Mouse (Mus musculus): Measurements from ENCODE around the gene Efcc1. TPM values are rescaled to one million over a fixed set of nuclear protein-coding genes. Genes with fewer than 3 reads are reported as not detected.

The Efcc1 gene
- total and polyA plus RNA-seq, 3 experiments: 0.14 TPM; not detected in 2

- H3K4me3 ChIP-seq (replicated peaks in 1 of 3; ENCODE audit: low read depth in 2 of 3, low read length in 2 of 3, poor library complexity in 1 of 3): no peak overlapping the region
- H3K27ac ChIP-seq (ENCODE audit: insufficient read depth, low read depth): no peak overlapping the region
- H3K4me1 ChIP-seq (ENCODE audit: control insufficient read depth in 1 of 2, insufficient read depth in 2 of 2): no peaks in the 10 kb centered on the region
- dilution Hi-C loops (cut with MboI; ENCODE audit: extremely low pct_ligation_motif_present, extremely low pct_unique_long_range_greater_than_20kb, low sequenced_read_pairs) (no loop called here), in situ Hi-C loops (cut with MboI; ENCODE audit: low pct_ligation_motif_present, low pct_unique_long_range_greater_than_20kb, low sequenced_read_pairs) (no loop called here)
- no peak overlapping the region for H3K4me2 ChIP-seq (ENCODE audit: insufficient read depth, low read depth, poor library complexity, severe bottlenecking)
- peaks cover 43 to 65% of the 10 kb centered on the region in 2 experiments for H3K36me3 ChIP-seq (replicated peaks in 1 of 2; ENCODE audit: control insufficient read depth in 1 of 2, insufficient read depth in 1 of 2, low read length in 1 of 2)
- DNase-seq (ENCODE audit: extremely low read depth): no peak
- TF ChIP-seq CHD1 (IDR thresholded peaks at IDR 0.05; ENCODE audit: low read depth, low read length) (no peak), JUND (conservative IDR thresholded peaks at IDR 0.05; ENCODE audit: low read depth, low read length) (no peak), USF1 (IDR thresholded peaks at IDR 0.05; ENCODE audit: low read depth, low read length) (no peak), NELFE (IDR thresholded peaks at IDR 0.05; ENCODE audit: low read depth, low read length) (no peak), ETS1 (conservative IDR thresholded peaks at IDR 0.05; ENCODE audit: low read depth, low read length) (no peak), SMC3 (IDR thresholded peaks at IDR 0.05; ENCODE audit: low read depth, low read length) (no peak), CHD2 (IDR thresholded peaks at IDR 0.05; ENCODE audit: low read length) (no peak)
- H3K79me2 ChIP-seq (replicated peaks; ENCODE audit: control insufficient read depth, extremely low read depth, insufficient read depth, poor library complexity, severe bottlenecking): no peaks in the 10 kb centered on the region
- no peak overlapping the region for H3K9ac ChIP-seq (ENCODE audit: insufficient read depth, low read depth)
- no peaks in the 10 kb centered on the region for H3K27me3 ChIP-seq (replicated peaks)
- no peaks in the 10 kb centered on the region for H3K9me3 ChIP-seq (replicated peaks; ENCODE audit: low read length)
Observed at GRCm38 (mm10) chr6:87791826-87792225, 61.2 kb downstream of the Efcc1 start.

- Histone ChIP-seq H3K79me2 (replicated peaks; ENCODE audit: control insufficient read depth, extremely low read depth, insufficient read depth, poor library complexity, severe bottlenecking) (no peaks in the 10 kb centered on the region), H3K4me2 (ENCODE audit: insufficient read depth, low read depth, poor library complexity, severe bottlenecking) (no peak overlapping the region), H3K9me3 (replicated peaks; ENCODE audit: low read length) (no peaks in the 10 kb centered on the region), H3K9ac (ENCODE audit: insufficient read depth, low read depth) (no peak overlapping the region), H3K36me3 (replicated peaks in 1 of 2; ENCODE audit: control insufficient read depth in 1 of 2, insufficient read depth in 1 of 2, low read length in 1 of 2) (peaks cover 43 to 76% of the 10 kb centered on the region in 2 experiments), H3K27me3 (replicated peaks) (no peaks in the 10 kb centered on the region), H3K4me1 (ENCODE audit: control insufficient read depth in 1 of 2, insufficient read depth in 2 of 2) (peaks cover 0 to 10% of the 10 kb centered on the region in 2 experiments; a peak in 2 of 4 replicates), H3K4me3 (replicated peaks in 1 of 3; ENCODE audit: low read depth in 2 of 3, low read length in 2 of 3, poor library complexity in 1 of 3) (no peak overlapping the region), H3K27ac (ENCODE audit: insufficient read depth, low read depth) (no peak overlapping the region)
- in situ Hi-C loops (cut with MboI; ENCODE audit: low pct_ligation_motif_present, low pct_unique_long_range_greater_than_20kb, low sequenced_read_pairs) (no loop called here), dilution Hi-C loops (cut with MboI; ENCODE audit: extremely low pct_ligation_motif_present, extremely low pct_unique_long_range_greater_than_20kb, low sequenced_read_pairs) (no loop called here)
- no peak for DNase-seq (ENCODE audit: extremely low read depth)
- TF ChIP-seq CHD1 (IDR thresholded peaks at IDR 0.05; ENCODE audit: low read depth, low read length): no peak
- TF ChIP-seq ZC3H11A (IDR thresholded peaks at IDR 0.05; ENCODE audit: low read depth, low read length): no peak
- TF ChIP-seq MXI1 (IDR thresholded peaks at IDR 0.05; ENCODE audit: low read depth, low read length): no peak
- no peak for TF ChIP-seq CHD2 (IDR thresholded peaks at IDR 0.05; ENCODE audit: low read length)
- no peak for TF ChIP-seq BHLHE40 (IDR thresholded peaks at IDR 0.05; ENCODE audit: low read depth, low read length)
Observed at GRCm38 (mm10) chr6:87793821-87794510, 63.3 kb downstream of the Efcc1 start.

GRCm38 (mm10) chr6:87795385-87796150 lies 64.9 kb downstream of the Efcc1 start:
- no peaks in the 10 kb centered on the region for H3K27me3 ChIP-seq (replicated peaks)
- no peaks in the 10 kb centered on the region for H3K79me2 ChIP-seq (replicated peaks; ENCODE audit: control insufficient read depth, extremely low read depth, insufficient read depth, poor library complexity, severe bottlenecking)
- TF ChIP-seq GABPA (IDR thresholded peaks at IDR 0.05; ENCODE audit: insufficient replicate concordance, low read depth, low read length) (no peak), ZKSCAN1 (IDR thresholded peaks at IDR 0.05; ENCODE audit: borderline replicate concordance, low read depth, low read length) (no peak)
- peaks cover 0 to 10% of the 10 kb centered on the region in 2 experiments; a peak in 2 of 4 replicates for H3K4me1 ChIP-seq (ENCODE audit: control insufficient read depth in 1 of 2, insufficient read depth in 2 of 2)
- no peak for DNase-seq (ENCODE audit: extremely low read depth)
- in situ Hi-C loops (cut with MboI; ENCODE audit: low pct_ligation_motif_present, low pct_unique_long_range_greater_than_20kb, low sequenced_read_pairs) (no loop called here), dilution Hi-C loops (cut with MboI; ENCODE audit: extremely low pct_ligation_motif_present, extremely low pct_unique_long_range_greater_than_20kb, low sequenced_read_pairs) (no loop called here)
- no peak overlapping the region for H3K4me3 ChIP-seq (replicated peaks in 1 of 3; ENCODE audit: low read depth in 2 of 3, low read length in 2 of 3, poor library complexity in 1 of 3)
- H3K27ac ChIP-seq (ENCODE audit: insufficient read depth, low read depth): no peak overlapping the region
- no peak overlapping the region for H3K4me2 ChIP-seq (ENCODE audit: insufficient read depth, low read depth, poor library complexity, severe bottlenecking)
- H3K36me3 ChIP-seq (replicated peaks in 1 of 2; ENCODE audit: control insufficient read depth in 1 of 2, insufficient read depth in 1 of 2, low read length in 1 of 2): peaks cover 38 to 75% of the 10 kb centered on the region in 2 experiments
- no peak overlapping the region for H3K9ac ChIP-seq (ENCODE audit: insufficient read depth, low read depth)
- no peaks in the 10 kb centered on the region for H3K9me3 ChIP-seq (replicated peaks; ENCODE audit: low read length)

All from CH12.LX (cell line).